Mouse (Mus musculus) layer of hippocampus, postnatal 10 days (tissue): ENCODE results near the gene Bard1. TPM values are rescaled to one million over a fixed set of nuclear protein-coding genes. Genes with fewer than 3 reads are reported as not detected.

Source experiments
- DNase-seq, 2 experiments: peaks; one replicate each; pipeline ENCODE4 v3.0.0; 2021; ENCODE audit warnings: low spot score in 2 of 2
- total RNA-seq, 2 experiments: library from RNA; stranded (reverse); gene quantifications; 2 replicates each; pipeline ENCODE4 v1.2.3; 2021

Bard1 gene
- total RNA-seq, 2 experiments from 2014 or later: 1.0 to 1.2 TPM

- no peak for DNase-seq
These were observed 50.2 kb downstream of the Bard1 start for GRCm38 (mm10) chr1:71052756-71053155.

- DNase-seq: no peak
These were observed 50.7 kb downstream of the Bard1 start for GRCm38 (mm10) chr1:71052252-71052651.

GRCm38 (mm10) chr1:71045141-71045540 is 57.8 kb downstream of the Bard1 start:
- no peak for DNase-seq

GRCm38 (mm10) chr1:71043951-71044350 is 59.0 kb downstream of the Bard1 start:
- DNase-seq: no peak

GRCm38 (mm10) chr1:71036999-71037398 is 65.9 kb downstream of the Bard1 start:
- DNase-seq: no peak

DNA sequence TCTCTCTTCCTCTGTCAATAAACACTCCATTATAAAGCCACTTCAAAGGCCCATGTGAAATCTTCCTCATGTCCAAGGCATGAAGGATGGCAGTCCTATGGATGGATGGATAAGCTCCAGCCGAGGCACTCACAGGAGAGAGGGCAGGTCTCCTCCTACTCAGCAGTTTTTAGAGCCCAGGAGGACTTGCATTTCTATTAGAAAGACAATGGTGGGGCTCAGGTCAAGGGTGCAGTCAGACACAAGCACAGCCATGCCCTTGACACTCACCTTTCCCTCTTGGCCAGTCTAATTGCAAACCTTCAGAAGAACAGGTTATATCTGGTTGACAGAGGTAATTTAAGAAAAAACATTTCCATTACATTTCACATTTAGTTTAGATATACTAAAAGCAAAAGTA is 67.4 kb downstream of the Bard1 start:
- DNase-seq: no peak

DNA sequence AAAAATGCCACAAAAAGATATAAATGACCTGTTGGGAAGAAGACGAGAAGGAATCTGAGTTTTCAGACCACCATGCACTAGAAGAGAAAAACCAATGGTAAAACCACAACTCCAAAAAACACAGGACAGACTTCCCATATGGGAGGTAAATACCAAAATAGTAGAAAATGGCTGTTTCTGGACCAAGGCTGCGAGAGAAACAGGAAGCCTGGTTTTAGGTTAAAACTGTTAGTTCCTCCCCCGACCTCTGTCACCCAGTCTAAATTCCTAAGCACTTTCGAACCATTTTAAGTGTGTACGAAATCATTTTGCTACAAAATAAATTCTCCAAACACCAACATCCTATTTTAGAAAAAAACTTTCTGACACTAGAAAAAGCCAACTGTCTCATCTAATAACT is 80.2 kb downstream of the Bard1 start:
- DNase-seq: no peak

DNA sequence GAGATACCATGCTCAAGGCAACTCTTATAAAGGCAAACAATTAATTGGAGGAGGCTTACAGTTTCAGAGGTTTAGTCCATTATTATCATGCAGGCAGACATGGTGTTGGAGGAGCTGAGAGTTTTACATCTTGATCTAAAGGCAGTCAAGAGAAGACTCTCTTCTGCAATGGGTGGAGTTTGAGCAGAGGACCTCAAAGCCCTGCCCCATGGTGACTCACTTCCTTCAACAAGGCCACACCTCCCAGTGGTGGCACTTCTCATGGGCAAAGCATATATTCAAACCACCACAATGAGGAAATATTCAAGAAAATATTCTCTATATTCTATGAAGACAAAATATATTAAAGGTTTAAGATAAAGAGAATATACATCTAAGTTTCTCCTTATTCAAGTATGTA is 88.6 kb downstream of the Bard1 start:
- DNase-seq: no peak

DNA sequence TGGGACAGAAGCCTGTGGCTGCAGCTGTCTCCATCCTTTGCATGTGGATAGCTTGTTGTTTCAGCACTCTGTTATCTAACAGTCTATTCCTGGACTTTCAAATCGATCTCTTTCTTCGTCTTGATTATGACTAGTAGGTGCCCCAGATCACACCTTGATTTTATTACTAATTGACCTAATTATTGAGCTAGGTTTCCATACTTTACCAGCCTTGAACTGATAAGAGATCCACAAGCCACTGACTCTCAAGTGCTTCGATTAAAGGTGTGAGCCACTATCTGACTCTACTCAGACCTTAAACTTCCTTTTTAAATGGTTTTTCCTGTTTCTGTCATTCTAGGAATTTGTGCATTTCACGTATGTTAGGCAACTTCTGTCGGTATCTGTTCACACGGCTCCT is 96.9 kb downstream of the Bard1 start:
- no peak for DNase-seq

DNA sequence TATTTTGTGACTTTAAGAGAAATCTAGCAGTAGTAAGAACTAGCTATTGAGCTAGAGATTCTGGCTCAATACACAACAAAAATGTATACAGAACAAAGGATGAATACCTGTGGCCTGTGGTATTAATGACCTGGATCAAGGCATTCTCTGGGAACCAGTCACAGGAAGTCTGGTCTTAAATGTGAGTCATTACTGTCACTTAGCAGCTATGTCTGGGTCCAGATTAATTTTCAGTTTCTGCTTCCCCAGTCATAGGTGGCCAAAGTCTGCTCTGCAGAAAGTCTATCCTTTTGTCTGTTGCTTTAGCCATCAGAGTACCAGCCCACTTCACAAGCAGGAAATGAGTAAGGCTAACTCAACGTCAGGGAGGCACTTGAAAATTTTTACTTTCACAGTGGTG is 98.8 kb downstream of the Bard1 start:
- no peak for DNase-seq

DNA sequence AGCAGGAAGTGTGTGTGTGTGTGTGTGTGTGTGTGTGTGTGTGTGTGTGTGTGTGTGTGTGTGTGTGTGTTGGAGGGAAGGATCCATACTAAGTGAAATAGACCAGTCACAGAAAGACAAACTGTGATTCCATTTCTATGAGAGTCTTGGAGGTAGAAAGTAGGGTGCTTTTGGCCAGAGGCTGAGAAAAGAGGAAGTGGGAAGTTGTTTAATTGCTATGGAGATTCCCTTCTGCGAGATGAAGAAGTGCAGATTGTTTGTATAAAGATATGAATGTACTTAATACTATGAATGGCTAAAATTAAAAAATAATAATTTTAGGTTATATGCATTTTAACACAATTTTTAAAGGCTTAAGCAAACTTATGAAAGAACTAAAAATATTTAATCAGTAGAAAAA is 99.2 kb downstream of the Bard1 start:
- no peak for DNase-seq

- peak in 1 of 2 experiments; percentile 27 for DNase-seq
These were observed 105.5 kb downstream of the Bard1 start for GRCm38 (mm10) chr1:70997377-70997993.

DNA sequence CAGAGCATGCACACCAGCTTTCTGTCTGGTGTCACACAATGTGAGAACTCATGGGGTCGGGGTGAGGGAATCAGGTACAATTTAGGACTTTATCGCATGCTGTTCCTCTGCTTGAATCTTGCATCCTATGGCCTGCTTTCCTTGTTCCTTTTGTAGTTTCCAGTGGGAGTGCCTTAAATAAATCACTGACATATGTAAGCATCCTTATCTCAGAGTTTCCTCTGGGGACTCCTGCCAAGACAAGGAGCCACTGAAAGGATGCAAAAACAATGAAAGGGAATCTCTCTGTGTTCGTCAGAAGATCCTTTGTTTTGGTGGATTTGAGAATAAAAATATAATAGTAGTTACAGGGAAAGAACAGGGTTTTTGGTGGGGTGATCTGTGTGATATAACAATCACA is 106.2 kb downstream of the Bard1 start:
- no peak for DNase-seq
